Mouse (Mus musculus) kidney, adult 9 months (tissue): ENCODE results near the gene Nfib.
A peak's percentile ranks its signal among the peaks of the same experiment; 100 is the strongest.
"Not testable (repeated sequence)": the region's sequence is repeated elsewhere in the genome, so short reads cannot be mapped to it uniquely, and the experiment has no call there.

ENCODE experiments used
- DNase-seq: peaks from one replicate; pipeline ENCODE4 v3.0.0; 2022

Gene Nfib

DNA sequence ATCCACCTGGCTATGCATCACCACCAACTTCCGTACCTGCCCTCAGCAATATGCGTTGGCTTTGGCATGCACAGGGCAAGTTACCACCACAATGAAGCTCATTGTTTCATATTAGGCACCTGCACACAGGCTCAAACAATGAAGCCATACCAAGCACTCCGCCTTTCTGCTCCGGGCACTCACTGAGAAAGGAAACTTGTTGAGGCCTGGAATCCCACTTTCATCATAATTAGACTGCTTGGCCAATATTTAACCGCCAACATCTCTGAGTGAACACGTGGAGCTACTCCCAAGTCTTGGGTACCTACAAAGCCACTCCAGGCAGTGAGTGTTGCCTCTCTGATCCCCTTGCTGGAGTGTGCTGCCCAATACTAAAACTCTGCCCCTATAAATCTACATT lies 422.0 kb downstream of the Nfib start:
- DNase-seq, result no peak

- DNase-seq, result peak; percentile 32
Measured at GRCm38 (mm10) chr4:82275996-82276395, 429.6 kb downstream of the Nfib start.

DNA sequence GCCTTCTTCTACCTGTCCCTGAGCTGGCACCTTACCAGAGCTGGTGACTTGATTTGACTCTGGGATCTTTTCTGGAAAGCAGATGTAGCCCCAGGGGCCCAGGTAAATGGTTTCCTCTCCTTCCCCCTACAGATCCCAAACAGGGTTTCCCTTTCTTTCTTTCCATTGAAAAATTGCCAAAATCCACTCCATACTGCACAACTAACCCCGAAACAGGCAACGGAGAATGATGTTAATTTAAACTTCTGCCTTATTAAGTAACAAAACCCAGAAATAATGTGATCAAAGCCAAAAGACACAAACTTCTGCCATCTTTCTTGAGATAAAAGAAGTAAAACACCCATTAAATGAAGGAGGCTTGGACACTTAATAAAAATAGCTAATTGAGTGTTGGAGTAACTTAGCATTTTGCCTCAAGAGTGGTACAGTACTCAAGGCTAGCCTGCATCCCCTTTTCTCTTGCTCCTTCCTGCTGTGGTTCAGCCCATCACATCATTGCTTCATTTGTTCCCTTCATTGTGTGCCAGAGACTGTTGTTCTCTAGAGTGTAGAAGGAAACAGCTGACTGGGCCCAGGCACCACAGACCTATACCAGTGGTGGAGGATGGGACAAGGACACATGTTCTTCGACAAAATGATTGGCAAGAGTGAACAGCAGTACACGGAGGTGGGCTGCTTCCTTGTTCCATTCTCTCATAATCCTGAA lies 432.3 kb downstream of the Nfib start:
- no peak for DNase-seq

DNA sequence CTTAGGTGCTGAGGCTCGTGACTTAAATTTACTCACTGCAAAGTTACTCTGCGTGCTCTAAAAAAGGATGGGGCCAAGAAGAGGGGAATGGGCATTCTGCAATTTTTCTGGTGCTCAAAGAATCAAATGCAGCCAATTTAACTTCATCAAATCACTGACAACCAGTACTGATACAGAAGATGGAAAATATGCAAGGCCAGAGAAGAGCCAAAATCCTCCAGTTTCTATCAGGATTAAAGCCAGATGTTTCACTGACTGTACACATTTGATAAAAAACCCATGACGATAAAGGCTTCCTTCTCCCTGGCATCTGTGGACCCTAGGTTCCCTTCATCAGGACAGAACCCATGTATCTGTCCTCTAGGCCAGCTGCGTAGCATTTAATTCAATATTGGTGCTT lies 433.5 kb downstream of the Nfib start:
- no peak for DNase-seq

- no peak for DNase-seq
Measured at GRCm38 (mm10) chr4:82271547-82271946, 434.0 kb downstream of the Nfib start.

GRCm38 (mm10) chr4:82267832-82268778 lies 437.4 kb downstream of the Nfib start:
- DNase-seq, result no peak

GRCm38 (mm10) chr4:82266066-82266619 lies 439.4 kb downstream of the Nfib start:
- DNase-seq, result no peak

DNA sequence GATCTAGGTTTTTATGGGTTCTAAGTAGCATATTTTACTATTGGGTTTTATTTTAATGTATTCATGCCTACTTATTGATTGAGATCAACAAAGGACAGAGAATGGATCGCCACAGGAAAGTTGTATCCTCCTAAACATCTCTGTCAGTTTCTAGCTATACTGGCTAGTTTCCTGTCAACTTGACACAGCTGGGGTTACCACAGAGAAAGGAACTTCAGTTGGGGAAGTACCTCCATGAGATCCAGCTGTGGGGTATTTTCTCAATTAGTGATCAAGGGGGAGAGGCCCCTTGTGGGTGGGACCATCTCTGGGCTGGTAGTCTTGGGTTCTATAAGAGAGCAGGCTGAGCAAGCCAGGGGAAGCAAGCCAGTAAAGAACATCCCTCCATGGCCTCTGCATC lies 447.0 kb downstream of the Nfib start:
- not testable (repeated sequence) for DNase-seq

DNA sequence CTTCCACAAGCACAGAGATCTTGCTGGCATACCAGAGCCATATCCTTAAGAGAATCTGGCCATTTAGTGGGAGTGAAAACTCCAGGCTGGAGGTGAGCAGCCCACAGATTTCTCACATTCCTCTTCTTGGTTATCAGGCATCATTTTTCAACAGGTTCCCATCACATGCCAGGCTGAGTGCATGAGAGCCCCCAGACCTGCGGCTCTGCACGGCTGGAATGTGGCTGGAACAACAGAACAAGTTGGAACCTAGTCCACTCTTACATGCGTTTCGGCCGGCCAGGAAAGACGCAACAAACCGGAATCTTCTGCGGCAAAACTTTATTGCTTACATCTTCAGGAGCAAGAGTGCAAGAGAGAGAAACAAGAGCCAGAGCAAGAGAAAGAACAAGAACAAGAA lies 453.5 kb downstream of the Nfib start:
- DNase-seq, result no peak

DNA sequence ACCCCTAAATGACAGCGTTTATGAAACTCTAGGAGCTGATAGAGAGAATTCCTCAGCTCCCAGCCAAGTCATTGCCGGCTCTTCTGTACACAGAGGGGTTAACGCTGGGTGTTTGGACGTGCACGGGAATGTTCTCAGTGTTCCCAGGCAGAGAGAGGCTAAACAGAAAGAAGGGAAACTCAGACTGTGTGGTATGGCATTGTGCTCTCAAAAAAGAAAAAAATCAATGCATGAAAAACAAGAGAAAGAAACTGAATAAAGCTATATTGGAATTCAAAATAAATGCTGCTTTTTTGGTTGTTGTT lies 455.2 kb downstream of the Nfib start:
- no peak for DNase-seq

GRCm38 (mm10) chr4:82249518-82250354 lies 455.8 kb downstream of the Nfib start:
- no peak for DNase-seq

DNA sequence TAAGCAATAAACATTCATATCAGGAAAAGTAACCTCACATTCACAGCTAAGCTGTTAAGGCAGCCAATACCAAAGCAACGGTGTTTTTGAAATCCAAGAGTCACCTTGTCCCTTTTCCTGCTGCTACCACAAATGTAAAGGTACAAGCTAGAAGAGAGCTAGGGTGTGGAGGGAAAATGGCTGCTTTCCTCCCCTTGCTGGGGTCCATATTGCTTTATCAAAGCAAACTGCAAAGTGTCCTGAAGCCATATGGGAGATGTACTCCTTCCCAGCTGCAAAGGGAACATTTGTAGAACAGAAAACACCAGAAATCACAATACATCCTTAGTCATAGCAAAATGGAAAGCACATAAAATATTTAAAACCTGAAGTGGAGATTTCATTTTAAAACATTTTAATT lies 456.6 kb downstream of the Nfib start:
- no peak for DNase-seq

DNA sequence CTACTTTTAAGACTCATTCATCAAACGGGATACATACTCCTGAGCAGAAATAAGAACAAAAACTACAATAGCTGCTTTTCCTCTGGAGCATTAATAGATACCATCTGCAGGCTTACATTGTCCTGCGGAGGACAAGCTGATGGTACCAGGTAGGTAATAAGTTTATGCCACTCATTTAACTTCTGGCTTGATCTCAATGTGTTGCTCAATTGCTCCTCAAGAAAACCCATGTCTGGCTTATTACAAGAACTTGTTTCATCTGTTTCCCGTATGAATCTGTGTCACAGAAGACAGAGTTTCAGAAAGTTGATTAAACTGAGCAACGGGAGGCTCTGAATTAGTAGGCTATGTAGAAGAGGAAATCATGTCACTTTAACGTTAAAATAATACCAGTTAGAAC lies 457.5 kb downstream of the Nfib start:
- DNase-seq, result no peak

DNA sequence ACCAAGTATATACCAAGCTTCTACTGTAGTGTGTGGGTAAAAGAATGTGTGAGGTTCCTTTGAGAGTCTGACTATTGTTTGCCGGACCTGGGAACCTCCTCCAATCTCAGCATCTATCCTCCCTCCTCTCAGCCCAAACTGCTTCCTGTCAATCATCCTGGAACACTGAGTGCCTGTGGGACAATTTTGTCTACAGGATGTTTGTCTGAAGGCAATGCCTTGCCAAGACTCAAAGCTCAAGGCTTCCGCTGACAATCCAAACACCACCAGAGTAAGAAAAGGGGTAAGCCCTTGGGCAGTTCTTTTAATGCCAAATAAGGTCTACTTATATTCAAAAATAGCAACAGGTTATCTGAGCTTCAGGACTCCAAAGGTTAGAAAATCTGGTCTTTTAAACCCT lies 459.3 kb downstream of the Nfib start:
- DNase-seq, result no peak
